Mouse (Mus musculus) 416B (cell line): ENCODE measurements around the gene Nop14.
A peak's percentile ranks its signal among the peaks of the same experiment; 100 is the strongest.

Experiments used
- DNase-seq: peaks from one replicate; pipeline ENCODE4 v3.0.0; 2011; ENCODE audit warnings: low read depth

Nop14 gene

DNA sequence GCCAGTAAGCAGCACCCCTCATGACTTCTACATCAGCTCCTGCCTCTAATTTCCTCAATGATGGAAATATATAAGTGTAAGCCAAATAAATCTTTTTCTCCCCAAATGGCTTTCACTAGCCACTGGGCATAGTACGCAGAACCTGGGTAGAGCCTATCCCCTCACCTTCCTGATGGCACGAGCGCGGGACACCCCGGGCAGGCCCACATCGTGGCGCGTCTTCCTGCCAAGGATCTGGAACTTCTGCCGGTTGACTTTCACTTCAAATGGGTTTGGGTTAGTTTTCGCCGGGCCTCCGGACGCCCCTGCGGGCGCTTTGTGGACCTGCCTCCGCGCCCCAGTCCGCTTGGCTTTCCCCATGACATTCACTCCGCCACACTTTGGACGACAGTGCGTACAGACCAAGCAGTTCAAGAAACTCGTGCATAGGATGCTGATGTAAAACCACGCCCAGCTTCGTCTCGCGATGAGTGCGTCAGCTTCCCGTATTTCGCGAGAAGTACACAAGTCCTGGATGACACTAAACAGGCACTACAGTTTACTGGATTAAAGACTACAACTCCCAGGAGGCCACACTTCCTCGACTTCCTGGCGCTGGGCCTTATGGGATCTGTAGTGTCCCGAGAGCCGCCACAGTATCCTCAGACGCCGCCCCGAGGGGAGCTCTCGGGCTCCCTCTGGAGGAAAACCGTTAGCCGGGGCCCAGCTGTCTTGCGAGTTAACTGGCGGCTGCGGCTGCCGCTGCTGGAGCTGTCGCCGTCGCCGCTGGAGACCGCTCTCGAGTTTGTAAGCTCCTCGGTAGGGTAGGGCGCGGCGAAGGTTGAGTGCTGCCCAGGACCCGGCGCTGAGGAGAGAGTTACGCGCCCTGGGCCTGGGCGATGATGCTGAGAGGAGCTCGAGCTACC lies at the start of gene Nop14, which contains the start of gene Grk4:
Nop14 (minus strand) TSS at position 463 of the 905 bp plus-strand sequence.
Grk4 (plus strand) TSS at position 694 of the 905 bp plus-strand sequence.
- peak; percentile 100 for DNase-seq

DNA sequence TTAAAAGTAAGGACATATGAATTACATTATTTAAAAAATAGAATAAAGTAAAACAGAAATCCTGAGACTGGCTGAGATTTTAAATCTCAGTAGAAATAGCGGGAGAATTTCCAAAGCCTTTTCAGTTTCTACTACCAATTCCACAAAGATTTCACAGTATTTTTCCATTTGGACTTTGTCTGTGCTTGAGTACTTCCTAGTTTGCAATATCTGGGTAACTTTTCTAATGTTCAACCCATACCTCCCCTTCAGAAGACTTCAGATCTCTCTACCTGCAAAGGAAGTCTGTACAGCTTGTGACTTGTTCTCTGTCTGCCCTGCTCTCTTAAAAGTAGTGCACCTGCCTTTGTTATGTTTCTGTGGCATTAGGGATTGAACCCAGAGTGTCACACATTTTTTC lies 48.5 kb upstream of the Nop14 start:
- no peak for DNase-seq

DNA sequence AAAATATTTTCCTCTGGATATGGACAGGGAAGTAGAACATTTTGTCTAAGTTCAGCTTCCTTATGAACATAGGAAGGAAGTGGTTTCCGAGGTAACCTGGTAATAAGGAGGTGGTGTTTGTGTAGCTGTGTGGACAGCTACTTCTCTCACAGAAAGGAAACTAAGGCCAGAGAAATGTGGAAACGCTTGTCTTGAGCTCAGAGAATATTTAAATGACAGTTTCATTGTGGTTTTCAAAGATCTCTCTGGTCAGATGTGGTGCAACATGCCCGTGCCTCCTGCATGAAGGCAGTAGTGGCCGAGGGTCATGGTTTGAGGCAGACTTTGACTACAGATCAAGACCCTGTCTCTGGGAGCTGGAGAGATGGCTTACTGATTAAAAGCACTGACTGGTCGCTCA lies 35.6 kb upstream of the Nop14 start:
- peak; percentile 80 for DNase-seq

DNA sequence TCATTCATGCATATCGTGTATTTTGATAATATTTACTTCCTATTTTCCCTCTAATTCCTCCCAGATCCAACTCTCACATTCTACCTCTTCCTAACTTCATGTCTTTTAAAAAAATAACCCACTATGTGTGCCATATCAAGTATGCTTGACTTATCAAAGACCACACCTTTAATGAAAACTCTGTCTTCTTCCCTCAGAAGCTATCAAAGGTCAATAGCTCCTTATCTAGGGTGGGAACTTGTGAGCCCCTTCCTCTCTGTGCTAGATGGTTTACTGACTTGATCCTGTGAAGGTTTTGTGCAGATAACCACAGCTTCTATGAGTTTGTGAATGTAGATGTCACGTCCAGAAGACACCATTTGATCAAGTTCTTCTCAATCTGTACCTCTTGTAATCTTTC lies 32.8 kb upstream of the Nop14 start:
- DNase-seq, result no peak

DNA sequence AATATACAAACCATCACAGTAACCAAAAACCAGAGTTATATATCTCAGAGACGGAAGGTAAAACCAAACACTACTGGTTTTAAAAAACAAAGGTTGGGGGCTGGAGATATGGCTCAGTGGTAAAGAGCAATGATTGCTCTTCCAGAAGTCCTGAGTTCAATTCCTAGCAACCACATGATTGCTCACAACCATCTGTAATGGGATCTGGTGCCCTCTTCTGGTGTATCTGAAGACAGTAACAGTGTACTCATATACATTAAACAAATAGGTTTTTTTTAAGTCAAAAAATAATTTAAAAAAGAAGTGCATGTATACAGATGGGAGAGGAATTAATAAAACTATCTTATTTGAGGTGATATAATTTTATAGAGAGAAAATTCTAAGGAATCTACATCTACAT lies 29.9 kb upstream of the Nop14 start:
- no peak for DNase-seq

DNA sequence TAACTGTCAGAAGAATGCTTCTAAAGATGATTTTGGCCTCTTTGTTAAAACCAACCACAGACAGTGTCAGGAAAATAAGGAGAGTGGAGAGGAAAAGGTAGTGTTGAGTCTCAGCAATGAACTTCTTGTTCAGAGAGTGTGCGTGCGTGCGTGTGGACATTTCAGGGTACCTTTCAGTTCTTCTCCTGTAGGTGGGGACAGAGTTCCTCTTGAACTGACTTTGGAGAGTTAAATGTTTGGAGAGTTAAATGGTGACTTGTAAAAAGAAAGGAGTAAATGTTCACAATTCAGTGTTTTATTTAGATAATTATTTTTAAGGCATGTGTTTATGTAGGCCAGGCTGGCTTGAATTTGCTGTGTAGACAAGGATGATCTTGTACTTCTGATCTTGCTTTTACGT lies 10.3 kb upstream of the Nop14 start:
- DNase-seq, result peak; percentile 72

DNA sequence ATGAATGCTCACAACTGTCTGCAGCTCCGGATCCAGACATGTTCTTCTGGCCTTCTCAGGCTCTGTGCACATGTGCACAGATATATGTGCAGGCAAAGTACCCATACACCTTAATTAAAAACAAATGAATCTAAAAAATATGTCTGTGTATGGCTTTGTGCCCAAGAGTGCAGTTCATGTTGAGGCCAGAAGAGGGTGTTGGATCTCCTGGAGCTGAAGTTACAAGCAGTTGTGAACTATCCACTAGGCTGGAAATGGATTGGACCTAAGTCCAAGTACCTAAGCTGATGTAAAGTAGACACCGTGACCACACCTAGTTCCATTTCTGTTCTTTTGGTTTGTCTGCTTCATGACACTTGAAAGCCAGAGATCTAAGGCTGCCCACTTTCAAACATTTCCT lies 9.5 kb upstream of the Nop14 start:
- DNase-seq, result peak; percentile 50

DNA sequence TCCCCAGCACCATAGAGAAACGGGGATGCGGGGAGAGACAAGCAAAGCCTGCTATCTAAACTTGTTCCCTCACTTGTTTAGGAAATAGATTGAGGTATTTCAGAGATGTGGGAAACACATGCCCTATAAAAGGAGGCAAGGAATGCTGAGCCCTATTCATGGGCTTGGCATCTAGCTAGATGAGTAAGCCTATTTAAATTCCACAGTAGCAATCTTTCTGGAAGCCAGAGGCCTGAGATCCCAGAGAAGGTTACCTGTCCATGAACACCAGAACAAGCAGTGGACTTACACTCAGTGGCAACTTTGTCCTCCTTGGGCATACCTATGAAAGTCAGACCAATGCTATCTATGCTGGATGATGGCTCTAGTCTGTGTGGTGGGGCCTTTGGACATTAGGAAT lies 3.3 kb upstream of the Nop14 start:
- no peak for DNase-seq

DNA sequence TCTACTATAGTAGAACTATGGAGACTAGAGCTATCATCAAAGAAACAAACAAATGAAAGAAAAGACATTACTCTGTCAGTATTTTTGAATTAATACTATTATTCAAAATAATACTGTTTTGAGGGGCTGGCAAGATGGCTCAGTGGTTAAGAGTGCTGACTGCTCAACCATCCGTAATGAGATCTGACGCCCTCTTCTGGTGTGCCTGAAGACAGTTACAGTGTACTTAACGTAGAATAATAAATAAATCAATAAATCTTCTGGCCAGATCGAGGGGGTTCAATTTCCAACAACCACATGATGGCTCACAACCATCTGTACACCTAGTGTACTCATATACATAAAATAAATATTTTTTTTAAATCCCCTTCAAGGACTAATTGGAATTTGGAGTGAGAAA lies 2.0 kb upstream of the Nop14 start:
- DNase-seq, result no peak

DNA sequence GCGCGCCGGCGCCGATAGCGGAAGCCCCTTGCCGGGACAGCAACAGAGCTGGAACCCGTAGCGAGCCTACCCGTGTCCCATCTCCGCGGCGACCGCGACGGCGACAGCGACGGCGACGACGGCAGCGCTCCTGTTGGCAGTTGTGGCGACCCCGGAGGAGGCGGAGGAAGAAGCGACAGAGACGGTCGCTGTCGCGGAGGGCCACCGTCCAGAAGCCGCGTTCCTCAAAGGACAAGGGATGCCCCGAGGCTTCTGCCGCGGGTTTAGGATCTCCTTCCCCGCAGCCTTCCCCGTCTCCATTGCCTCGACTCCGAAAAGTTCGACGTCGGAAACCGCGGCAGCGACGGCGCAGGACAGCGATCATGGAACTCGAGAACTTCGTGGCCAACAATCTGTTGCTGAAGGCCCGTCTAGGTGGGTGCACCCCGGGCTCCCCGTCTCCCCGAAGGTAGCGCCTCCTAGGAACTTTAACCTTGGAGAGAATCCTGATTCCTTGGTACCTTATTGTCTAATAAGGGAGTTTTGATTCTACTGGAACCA lies 713 bp upstream of the Nop14 start:
- DNase-seq, result peak; percentile 46

DNA sequence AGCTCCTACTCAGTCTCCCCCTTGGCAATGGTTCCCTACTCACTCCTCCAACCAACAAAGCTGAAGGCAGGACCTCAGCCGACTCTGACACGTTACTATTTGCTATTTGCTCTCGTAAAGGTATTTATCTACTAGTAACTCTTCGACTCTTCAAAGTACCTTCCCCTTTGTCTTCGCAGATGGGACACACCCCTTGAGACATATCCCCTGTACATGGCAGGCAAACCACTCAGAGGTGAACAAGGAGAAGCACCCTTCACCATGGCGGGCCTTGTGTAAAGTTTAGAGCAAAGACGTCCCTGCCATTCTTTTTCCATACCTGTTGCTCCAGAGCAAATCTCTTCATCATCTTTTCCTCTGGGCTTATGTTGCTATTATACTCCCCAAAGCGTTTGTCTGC lies 2.4 kb downstream of the Nop14 start:
- DNase-seq, result no peak

DNA sequence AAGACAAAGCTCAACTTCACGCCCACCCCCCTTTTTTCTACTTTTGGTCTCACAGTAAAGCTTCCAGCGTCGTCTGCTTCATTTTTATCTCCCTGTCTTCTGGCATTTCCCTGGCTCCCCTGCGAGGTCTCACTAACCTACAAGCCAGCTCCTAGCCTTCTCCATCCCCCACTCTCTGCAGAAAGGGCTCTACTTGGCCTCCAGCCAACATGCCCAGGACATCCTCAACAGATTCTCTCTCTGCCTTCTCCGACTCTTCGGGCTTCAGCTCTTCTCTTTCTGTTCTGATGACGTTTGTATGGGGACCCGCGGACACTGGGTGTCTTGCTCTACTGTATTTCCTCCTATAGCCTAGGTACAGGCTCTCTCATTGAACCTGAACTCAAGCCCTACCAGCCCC lies 5.1 kb downstream of the Nop14 start:
- no peak for DNase-seq

DNA sequence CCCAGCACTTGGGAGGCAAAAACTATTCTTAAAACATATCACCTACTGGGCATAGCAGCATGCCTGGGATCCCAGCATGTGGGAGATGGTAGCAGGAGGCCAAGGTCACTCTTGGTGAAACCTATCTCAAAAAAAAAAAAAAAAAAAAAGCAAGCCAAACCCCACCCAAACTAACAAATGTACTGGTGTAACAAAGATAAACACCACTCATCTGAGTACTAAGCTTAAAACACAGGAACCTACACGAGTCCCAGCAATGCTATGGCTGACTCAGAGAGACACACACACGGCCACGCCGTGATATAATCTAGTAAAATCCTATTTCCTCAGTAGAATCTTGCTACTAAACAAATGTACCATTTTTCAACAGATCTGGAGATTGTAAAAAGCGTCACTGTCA lies 7.0 kb downstream of the Nop14 start:
- DNase-seq, result no peak

DNA sequence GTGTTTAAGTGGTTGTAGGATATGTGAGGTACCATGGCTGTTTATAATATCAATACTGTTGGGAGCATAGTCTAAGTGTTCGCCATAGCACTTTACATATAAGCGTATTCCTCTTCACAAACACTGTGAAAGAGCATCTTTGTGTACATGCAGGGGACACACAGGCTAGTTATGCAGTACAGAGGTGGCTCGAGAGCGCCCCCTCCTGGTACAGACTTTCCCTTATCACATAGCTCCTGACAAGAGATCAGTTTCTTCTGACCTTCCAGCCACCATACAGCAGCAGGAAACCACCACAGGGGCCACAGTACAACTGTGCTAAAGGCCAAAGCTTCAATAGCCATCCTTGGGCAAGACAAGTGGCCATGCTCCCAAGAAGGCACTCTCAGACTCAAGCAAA lies 12.4 kb downstream of the Nop14 start:
- peak; percentile 87 for DNase-seq

DNA sequence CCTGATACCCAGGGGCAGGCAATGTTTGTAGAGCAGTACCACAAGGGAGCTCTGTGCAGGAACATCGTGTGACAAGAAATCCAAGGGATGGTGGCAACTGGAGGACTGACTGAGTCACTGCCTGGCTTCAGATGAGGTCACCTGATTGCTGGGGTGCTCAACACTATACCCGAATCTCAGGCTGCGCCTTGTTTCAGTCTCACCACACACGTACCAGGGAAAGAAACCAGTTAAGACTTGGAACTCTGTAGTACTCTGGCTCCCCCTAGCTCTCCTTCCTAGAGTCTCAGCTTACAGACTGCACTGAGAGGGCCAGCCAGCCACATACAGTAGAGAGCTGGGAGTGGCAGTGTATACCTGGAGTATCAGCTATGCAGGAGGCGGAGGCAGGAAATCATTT lies 17.0 kb downstream of the Nop14 start:
- DNase-seq, result peak; percentile 83

DNA sequence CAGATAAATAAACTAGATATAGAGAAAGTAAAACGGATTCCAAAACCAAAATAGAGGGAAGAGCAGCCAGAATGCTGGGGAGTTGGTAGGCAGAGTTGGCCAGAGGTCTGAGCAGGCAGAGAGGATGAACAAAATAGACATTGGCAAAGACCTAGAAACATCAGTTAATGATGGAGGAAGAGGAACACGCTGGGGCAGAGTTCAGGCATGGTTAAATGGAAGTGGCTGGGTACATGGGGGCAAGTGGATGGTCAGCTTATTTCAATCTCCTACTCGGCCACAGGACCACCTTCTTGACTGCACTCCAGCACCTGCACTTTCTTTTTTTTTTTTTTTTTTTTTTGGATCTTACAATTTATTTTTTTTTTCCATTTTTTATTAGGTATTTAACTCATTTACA lies 18.0 kb downstream of the Nop14 start:
- DNase-seq, result no peak

DNA sequence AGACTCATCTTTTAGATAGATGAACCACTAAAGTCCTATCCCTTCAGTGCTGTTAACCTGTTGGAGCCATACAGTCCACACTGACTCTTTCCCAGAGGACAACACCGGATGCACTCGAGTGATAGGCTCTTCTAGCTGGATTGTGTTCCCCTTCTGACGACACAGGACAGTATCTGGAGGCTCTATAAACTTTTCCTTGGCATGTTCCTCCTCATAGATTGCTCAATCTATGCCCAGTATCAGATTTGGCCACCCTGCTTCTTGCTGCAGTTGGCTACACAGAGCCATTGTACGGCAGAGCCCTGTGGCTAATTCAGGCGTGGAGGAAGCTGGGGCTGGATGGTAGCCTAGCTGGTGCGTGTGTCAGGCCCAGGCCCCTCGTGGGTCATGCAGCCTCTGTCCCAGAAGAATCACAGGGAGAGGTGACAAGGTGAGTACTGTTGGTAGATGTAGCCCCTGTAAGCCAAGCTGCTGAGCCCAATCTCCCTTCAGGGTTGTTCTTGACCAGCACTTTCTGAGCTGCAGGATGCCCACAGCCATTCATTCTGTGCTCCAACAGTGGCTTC lies 22.3 kb downstream of the Nop14 start:
- peak; percentile 51 for DNase-seq

DNA sequence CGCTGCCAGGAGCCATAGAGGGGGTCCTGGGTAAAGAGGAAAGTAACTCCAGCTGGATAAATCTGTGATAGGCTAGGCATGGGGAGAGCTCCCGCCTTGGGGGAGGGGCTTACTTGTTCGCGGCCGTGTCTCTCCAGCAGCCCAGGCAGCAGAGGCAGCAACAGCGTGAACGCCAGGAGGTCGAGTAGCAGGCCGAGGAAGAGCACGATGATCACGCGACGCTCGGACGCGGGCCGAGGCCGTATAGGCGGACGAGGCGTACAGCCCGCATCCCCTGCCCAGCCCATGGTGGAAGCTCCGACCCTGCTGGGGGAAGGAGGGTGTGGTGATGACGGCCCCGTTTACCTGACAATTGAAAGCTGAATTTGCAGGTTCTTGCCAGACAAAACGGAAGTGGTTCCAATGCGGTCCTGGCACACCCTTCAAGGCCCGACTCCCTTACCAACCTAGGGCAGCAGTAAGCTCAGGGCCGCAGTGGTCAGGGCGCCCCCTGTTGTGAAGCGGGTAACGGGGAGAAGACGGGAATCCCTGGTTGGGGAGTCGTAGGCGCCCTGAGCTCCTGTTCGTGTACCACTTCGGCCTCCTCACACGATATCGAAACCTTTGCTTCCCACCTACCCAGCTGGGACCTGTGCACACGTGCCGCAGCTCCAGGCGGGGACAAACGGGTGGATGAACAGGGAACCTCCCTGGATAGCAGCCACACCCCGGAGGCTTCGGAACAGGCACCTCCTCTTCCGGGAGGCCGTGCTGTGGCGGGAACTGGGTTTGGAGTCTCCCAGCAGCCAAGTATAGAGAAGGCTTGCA lies 23.3 kb downstream of the Nop14 start, which contains the start of gene Mfsd10:
Mfsd10 (minus strand) TSS at position 732 of the 807 bp plus-strand sequence.
- peak; percentile 90 for DNase-seq

DNA sequence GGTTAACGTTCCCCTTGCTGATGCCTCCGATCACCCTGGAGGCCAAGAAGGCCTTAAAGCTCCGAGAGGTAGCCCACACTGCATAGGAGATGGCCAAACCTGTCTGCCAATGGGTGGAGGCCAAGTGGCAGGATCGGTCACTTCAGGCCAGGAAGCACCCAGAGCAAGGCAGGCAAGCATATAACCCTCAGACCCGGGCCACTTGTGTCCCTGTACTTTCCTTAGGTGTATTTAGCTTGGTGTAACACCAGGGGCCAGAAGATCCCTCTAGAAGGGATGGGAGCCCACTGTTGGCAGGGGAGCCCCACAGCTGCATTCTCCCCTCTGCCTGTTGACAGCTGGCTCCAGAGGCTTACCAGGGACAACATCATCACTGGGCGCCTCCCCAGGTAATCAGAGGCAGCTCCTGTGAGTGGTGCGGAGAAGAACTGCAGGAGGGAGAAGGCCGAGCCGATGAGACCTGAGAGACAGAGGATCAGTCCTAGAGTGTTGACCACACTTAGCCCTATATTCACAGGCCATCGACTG lies 24.2 kb downstream of the Nop14 start:
- no peak for DNase-seq

DNA sequence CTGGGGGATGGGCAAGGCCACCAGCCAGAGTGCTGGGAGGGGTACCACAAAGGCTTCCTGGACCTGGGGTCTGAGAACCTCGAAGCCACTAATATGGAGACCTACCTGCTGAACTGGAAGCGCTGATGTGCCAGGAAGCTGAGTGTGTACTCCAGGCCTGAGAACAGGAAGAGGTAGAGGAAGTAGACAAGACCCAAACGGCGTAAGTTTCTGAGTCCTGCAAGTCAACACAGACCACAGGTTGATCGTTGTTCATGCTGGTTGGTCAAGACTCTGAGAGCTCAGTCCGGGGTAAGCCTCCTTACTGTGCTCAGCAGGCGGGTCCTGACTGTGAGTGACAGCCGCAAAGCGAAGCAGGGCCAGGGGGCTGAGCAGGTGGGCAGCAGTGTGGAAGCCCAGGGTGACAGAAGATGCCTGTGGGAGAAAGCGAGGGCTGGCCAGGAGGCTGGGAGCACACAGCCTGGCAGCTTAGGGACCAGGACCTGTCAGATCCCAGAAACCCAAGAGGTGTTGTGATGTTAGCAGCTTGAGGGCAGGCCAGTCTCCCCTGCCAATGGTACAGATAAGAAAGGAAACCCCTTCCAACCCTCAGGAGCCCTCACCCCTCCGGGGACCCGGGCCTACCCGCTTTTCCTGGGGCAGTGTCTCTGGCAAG lies 25.1 kb downstream of the Nop14 start:
- peak; percentile 68 for DNase-seq

DNA sequence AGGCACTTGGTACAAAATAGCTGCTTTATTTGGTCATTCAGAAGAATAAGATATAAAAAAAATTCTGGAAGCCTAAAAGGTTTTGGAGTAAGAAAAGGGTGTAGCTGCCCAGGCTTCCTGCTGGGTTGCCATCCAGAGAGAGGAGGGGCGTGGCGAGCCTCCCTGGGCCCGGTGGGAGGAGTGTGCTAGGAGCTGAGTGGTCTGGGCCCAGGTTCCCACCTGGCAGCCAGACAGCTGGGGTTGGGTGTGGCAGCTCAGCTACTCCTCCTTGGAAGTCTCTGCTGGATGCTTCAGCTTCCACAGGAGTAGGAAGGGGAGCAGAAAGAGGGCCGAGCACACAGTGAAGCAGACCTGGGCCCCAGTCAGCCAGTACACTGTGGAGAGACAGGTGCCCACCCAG lies 26.3 kb downstream of the Nop14 start:
- DNase-seq, result no peak

DNA sequence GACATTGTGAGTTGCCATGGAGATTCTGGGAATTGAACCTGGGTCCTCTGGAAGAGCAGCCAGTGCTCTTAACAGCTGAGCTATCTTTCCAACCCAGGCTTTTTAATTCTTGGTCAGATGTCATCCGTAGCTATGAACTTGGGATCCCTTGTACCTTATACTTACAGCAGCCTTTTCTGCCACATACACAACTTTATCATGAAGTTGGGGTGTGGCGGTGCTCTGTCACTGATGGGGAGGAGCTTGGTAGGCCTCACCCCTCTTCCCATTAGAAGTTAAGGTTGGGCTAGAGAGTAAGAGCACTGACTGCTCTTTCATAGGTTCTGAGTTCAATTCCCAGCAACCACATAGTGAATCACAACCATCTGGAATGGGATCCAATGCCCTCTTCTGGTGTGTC lies 27.0 kb downstream of the Nop14 start:
- no peak for DNase-seq
